Mouse (Mus musculus): ENCODE measurements around the gene Prnp. TPM values are rescaled to one million over a fixed set of nuclear protein-coding genes. Genes with fewer than 3 reads are reported as not detected.

Prnp gene
- total and polyA plus RNA-seq, 2 experiments from 2014 or later = 90.6 to 139 TPM

DNA sequence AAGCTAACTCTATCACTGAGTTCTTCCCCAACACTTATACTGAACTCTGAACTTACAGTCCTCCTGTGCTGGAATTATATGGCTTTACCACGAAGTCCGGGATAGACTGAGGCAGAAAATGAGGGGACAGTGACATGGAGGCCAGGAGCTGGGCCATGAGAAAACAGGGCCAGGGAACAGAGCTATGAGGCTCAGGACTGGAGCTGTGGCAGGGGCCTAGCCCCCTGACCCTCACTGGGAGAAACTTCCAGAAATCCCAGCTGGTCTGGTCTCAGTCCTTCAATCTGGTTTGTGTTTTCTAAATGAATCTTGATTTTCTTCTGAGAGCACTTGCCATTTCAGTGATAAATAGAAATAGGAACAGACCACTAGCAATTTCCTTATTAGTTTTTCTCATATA is 24.5 kb downstream of the Prnp start:
- Histone ChIP-seq H3K4me1 (ENCODE audit: control insufficient read depth, insufficient read depth) (peaks cover 17% of the 10 kb centered on the region; the same call in 1 of the 2 replicates), H3K27ac (ENCODE audit: low read depth) (no peak overlapping the region), H3K9ac (replicated peaks; ENCODE audit: low read depth, low read length) (no peak overlapping the region), H3K9me3 (replicated peaks; ENCODE audit: control insufficient read depth, low read length) (no peaks in the 10 kb centered on the region), H3K27me3 (ENCODE audit: control insufficient read depth, insufficient read depth, low read length) (no peaks in the 10 kb centered on the region), H3K36me3 (replicated peaks; ENCODE audit: control insufficient read depth, insufficient read depth, low read length) (peaks cover 18% of the 10 kb centered on the region), H3K4me2 (ENCODE audit: low read depth, low read length) (no peak overlapping the region), H3K4me3 (ENCODE audit: low read depth, low read length) (no peak overlapping the region)
- DNase-seq (ENCODE audit: low spot score) (no peak), ATAC-seq (ENCODE audit: insufficient read depth, low read depth) (no peak)
- TF ChIP-seq EP300 (IDR thresholded peaks at IDR 0.05; ENCODE audit: low read depth) (no peak), CTCF (IDR thresholded peaks at IDR 0.05; ENCODE audit: low read depth) (no peak)
- WGBS = 98% methylated on average over 2 of the region's 2 CpGs

GRCm38 (mm10) chr2:131935390-131936105 is 25.8 kb downstream of the Prnp start:
- no peak overlapping the region for H3K9ac ChIP-seq (replicated peaks; ENCODE audit: low read depth, low read length)
- ATAC-seq (ENCODE audit: insufficient read depth, low read depth) (peak; percentile 76), DNase-seq (ENCODE audit: low spot score) (peak; percentile 62)
- no peaks in the 10 kb centered on the region for H3K9me3 ChIP-seq (replicated peaks; ENCODE audit: control insufficient read depth, low read length)
- H3K4me3 ChIP-seq (ENCODE audit: low read depth, low read length) = no peak overlapping the region
- no peak for TF ChIP-seq EP300 (IDR thresholded peaks at IDR 0.05; ENCODE audit: low read depth)
- TF ChIP-seq CTCF (IDR thresholded peaks at IDR 0.05; ENCODE audit: low read depth) = peak; percentile 60
- WGBS = 29% methylated on average over 10 of the region's 10 CpGs
- 0 out of 2 replicates have a peak overlapping the region, but pooled peaks have one; percentile 31 for H3K27ac ChIP-seq (ENCODE audit: low read depth)
- H3K27me3 ChIP-seq (ENCODE audit: control insufficient read depth, insufficient read depth, low read length) = no peaks in the 10 kb centered on the region
- H3K4me2 ChIP-seq (ENCODE audit: low read depth, low read length) = no peak overlapping the region
- H3K4me1 ChIP-seq (ENCODE audit: control insufficient read depth, insufficient read depth) = peaks cover 17% of the 10 kb centered on the region; the same call in 1 of the 2 replicates
- peaks cover 18% of the 10 kb centered on the region for H3K36me3 ChIP-seq (replicated peaks; ENCODE audit: control insufficient read depth, insufficient read depth, low read length)

- no peak for TF ChIP-seq EP300 (IDR thresholded peaks at IDR 0.05; ENCODE audit: low read depth)
- TF ChIP-seq CTCF (IDR thresholded peaks at IDR 0.05; ENCODE audit: low read depth) = no peak
- no peak for DNase-seq (ENCODE audit: low spot score)
- no peak overlapping the region for H3K9ac ChIP-seq (replicated peaks; ENCODE audit: low read depth, low read length)
- no peak overlapping the region for H3K4me3 ChIP-seq (ENCODE audit: low read depth, low read length)
- ATAC-seq (ENCODE audit: insufficient read depth, low read depth) = no peak
- no peaks in the 10 kb centered on the region for H3K27me3 ChIP-seq (ENCODE audit: control insufficient read depth, insufficient read depth, low read length)
- no peak overlapping the region for H3K27ac ChIP-seq (ENCODE audit: low read depth)
- peaks cover 18% of the 10 kb centered on the region for H3K36me3 ChIP-seq (replicated peaks; ENCODE audit: control insufficient read depth, insufficient read depth, low read length)
- no peaks in the 10 kb centered on the region for H3K9me3 ChIP-seq (replicated peaks; ENCODE audit: control insufficient read depth, low read length)
- WGBS = 97% methylated on average over 10 of the region's 10 CpGs
- no peak overlapping the region for H3K4me2 ChIP-seq (ENCODE audit: low read depth, low read length)
- peaks cover 17% of the 10 kb centered on the region; the same call in 1 of the 2 replicates for H3K4me1 ChIP-seq (ENCODE audit: control insufficient read depth, insufficient read depth)
Measured at GRCm38 (mm10) chr2:131936410-131936809, 26.7 kb downstream of the Prnp start.

DNA sequence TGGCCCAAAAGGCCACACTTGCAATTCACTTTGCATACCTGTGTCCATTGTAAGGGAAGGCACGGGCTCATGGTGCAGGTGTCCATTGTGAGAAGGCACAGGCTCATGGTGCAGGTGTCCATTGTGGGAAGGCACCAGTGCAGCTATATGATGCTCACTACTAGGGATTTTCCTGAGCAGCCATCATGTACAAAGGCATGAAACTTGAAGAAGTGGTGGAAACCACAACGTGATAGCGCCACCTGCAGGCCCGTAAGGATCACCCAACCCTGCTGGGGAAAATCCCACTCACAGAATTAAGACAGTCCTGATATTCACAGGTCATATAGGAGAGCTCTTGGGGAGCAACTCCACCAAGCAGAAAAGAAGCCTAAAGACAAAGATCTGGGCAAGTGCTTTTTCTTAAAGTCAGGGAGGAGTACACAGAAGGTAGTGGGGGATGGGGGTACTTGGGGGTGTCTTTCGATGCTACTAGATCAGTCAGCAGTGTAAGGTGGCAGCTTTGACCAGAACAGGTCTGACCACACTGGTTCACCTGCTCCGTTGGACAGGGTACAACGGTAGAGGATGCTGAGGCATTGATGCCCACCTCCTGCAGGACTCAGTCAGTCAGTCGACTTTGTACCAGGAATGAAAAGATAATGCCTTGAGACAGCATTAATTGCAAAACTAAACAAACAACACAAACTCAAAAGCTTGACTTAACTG is 29.8 kb downstream of the Prnp start:
- peak; percentile 74 for TF ChIP-seq CTCF (IDR thresholded peaks at IDR 0.05; ENCODE audit: low read depth)
- no peak for TF ChIP-seq EP300 (IDR thresholded peaks at IDR 0.05; ENCODE audit: low read depth)
- Histone ChIP-seq H3K36me3 (replicated peaks; ENCODE audit: control insufficient read depth, insufficient read depth, low read length) (peaks cover 18% of the 10 kb centered on the region), H3K27ac (ENCODE audit: low read depth) (no peak overlapping the region), H3K4me1 (ENCODE audit: control insufficient read depth, insufficient read depth) (peaks cover 8% of the 10 kb centered on the region; the same call in 1 of the 2 replicates), H3K4me3 (ENCODE audit: low read depth, low read length) (no peak overlapping the region), H3K9ac (replicated peaks; ENCODE audit: low read depth, low read length) (no peak overlapping the region), H3K4me2 (ENCODE audit: low read depth, low read length) (no peak overlapping the region), H3K9me3 (replicated peaks; ENCODE audit: control insufficient read depth, low read length) (no peaks in the 10 kb centered on the region), H3K27me3 (ENCODE audit: control insufficient read depth, insufficient read depth, low read length) (no peaks in the 10 kb centered on the region)
- DNase-seq (ENCODE audit: low spot score) (no peak), ATAC-seq (ENCODE audit: insufficient read depth, low read depth) (no peak)
- WGBS = 46% methylated on average over 8 of the region's 8 CpGs

DNA sequence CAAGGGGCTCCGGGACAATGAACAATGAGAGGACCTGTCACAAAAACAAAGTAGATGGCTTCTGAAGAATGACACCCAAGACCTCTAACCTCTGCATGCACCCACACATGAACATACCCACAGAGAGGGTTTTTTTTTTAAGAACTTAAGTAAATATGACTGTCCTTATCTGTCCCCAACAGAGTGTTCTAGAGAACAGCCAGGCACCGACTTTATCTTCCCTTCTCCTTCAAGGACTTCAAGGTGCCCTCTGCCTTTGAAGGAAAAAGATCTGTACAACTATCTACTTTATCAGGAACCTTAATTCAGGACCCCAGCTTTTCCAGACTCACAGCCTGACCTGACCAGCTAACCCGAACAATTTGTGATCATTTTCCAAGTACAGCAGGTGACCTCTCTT is 30.8 kb downstream of the Prnp start:
- H3K9ac ChIP-seq (replicated peaks; ENCODE audit: low read depth, low read length) = no peak overlapping the region
- peaks cover 18% of the 10 kb centered on the region for H3K36me3 ChIP-seq (replicated peaks; ENCODE audit: control insufficient read depth, insufficient read depth, low read length)
- no peak for ATAC-seq (ENCODE audit: insufficient read depth, low read depth)
- no peak for DNase-seq (ENCODE audit: low spot score)
- H3K9me3 ChIP-seq (replicated peaks; ENCODE audit: control insufficient read depth, low read length) = no peaks in the 10 kb centered on the region
- H3K4me3 ChIP-seq (ENCODE audit: low read depth, low read length) = no peak overlapping the region
- 47% methylated on average over 3 of the region's 3 CpGs for WGBS
- no peak overlapping the region for H3K27ac ChIP-seq (ENCODE audit: low read depth)
- no peaks in the 10 kb centered on the region for H3K27me3 ChIP-seq (ENCODE audit: control insufficient read depth, insufficient read depth, low read length)
- H3K4me1 ChIP-seq (ENCODE audit: control insufficient read depth, insufficient read depth) = peaks cover 4% of the 10 kb centered on the region; the same call in 1 of the 2 replicates
- no peak overlapping the region for H3K4me2 ChIP-seq (ENCODE audit: low read depth, low read length)
- no peak for TF ChIP-seq EP300 (IDR thresholded peaks at IDR 0.05; ENCODE audit: low read depth)
- no peak for TF ChIP-seq CTCF (IDR thresholded peaks at IDR 0.05; ENCODE audit: low read depth)
